Mouse (Mus musculus): ENCODE data around the gene Dgcr8. TPM values are rescaled to one million over a fixed set of nuclear protein-coding genes. Genes with fewer than 3 reads are reported as not detected.

Dgcr8 gene
- polyA plus RNA-seq, 1 experiment from 2014 or later: 40.8 TPM

- Histone ChIP-seq H3K4me3 (replicated peaks; ENCODE audit: low read length) (no peak overlapping the region), H3K27ac (ENCODE audit: low read length) (no peak overlapping the region), H3K4me1 (replicated peaks; ENCODE audit: control insufficient read depth, insufficient read depth, low read length) (peaks cover 20% of the 10 kb centered on the region), H3K9me3 (ENCODE audit: control insufficient read depth, low read length) (no peaks in the 10 kb centered on the region), H3K4me2 (ENCODE audit: low read length) (no peak overlapping the region), H3K9ac (replicated peaks; ENCODE audit: low read depth, low read length) (no peak overlapping the region), H3K36me3 (ENCODE audit: control insufficient read depth, insufficient read depth) (peaks cover 9% of the 10 kb centered on the region; the same call in 1 of the 2 replicates), H3K27me3 (replicated peaks; ENCODE audit: control insufficient read depth, insufficient read depth, low read length) (no peaks in the 10 kb centered on the region)
- ATAC-seq: no peak
- WGBS: 76% methylated on average over 7 of the region's 7 CpGs
These were observed 52.2 kb downstream of the Dgcr8 start for GRCm38 (mm10) chr16:18236676-18237501.

- 4% methylated on average over 19 of the region's 19 CpGs for WGBS
- Histone ChIP-seq H3K4me2 (ENCODE audit: low read length) (peak overlapping the region; percentile 75), H3K27me3 (replicated peaks; ENCODE audit: control insufficient read depth, insufficient read depth, low read length) (no peaks in the 10 kb centered on the region), H3K9me3 (ENCODE audit: control insufficient read depth, low read length) (no peaks in the 10 kb centered on the region), H3K9ac (replicated peaks; ENCODE audit: low read depth, low read length) (peak overlapping the region; percentile 90), H3K4me1 (replicated peaks; ENCODE audit: control insufficient read depth, insufficient read depth, low read length) (peaks cover 25% of the 10 kb centered on the region), H3K27ac (ENCODE audit: low read length) (peak overlapping the region; percentile 87), H3K36me3 (ENCODE audit: control insufficient read depth, insufficient read depth) (peaks cover 7% of the 10 kb centered on the region; the same call in 1 of the 2 replicates), H3K4me3 (replicated peaks; ENCODE audit: low read length) (peak overlapping the region; percentile 86)
- peak; percentile 80 for ATAC-seq
These were observed 53.5 kb downstream of the Dgcr8 start for GRCm38 (mm10) chr16:18235389-18236065.

GRCm38 (mm10) chr16:18234671-18235388 lies 54.2 kb downstream of the Dgcr8 start, which contains the start of gene Zdhhc8:
Gene Zdhhc8 (minus strand): TSS chr16:18235136.
- H3K4me2 ChIP-seq (ENCODE audit: low read length): peak within 1 kb of the TSS; percentile 75
- no peaks in the 10 kb centered on the region for H3K27me3 ChIP-seq (replicated peaks; ENCODE audit: control insufficient read depth, insufficient read depth, low read length)
- ATAC-seq: peak; percentile 88
- H3K9ac ChIP-seq (replicated peaks; ENCODE audit: low read depth, low read length): peak within 1 kb of the TSS; percentile 90
- H3K9me3 ChIP-seq (ENCODE audit: control insufficient read depth, low read length): no peaks in the 10 kb centered on the region
- H3K36me3 ChIP-seq (ENCODE audit: control insufficient read depth, insufficient read depth): peaks cover 7% of the 10 kb centered on the region; the same call in 1 of the 2 replicates
- peak within 1 kb of the TSS; percentile 86 for H3K4me3 ChIP-seq (replicated peaks; ENCODE audit: low read length)
- H3K4me1 ChIP-seq (replicated peaks; ENCODE audit: control insufficient read depth, insufficient read depth, low read length): peaks cover 31% of the 10 kb centered on the region
- under 1% methylated on average over 64 of the region's 79 CpGs for WGBS
- H3K27ac ChIP-seq (ENCODE audit: low read length): peak within 1 kb of the TSS; percentile 87

- Histone ChIP-seq H3K27me3 (replicated peaks; ENCODE audit: control insufficient read depth, insufficient read depth, low read length) (no peaks in the 10 kb centered on the region), H3K9ac (replicated peaks; ENCODE audit: low read depth, low read length) (peak overlapping the region; percentile 90), H3K4me1 (replicated peaks; ENCODE audit: control insufficient read depth, insufficient read depth, low read length) (peaks cover 34% of the 10 kb centered on the region), H3K4me2 (ENCODE audit: low read length) (peak overlapping the region; percentile 75), H3K4me3 (replicated peaks; ENCODE audit: low read length) (peak overlapping the region; percentile 86), H3K9me3 (ENCODE audit: control insufficient read depth, low read length) (no peaks in the 10 kb centered on the region), H3K27ac (ENCODE audit: low read length) (peak overlapping the region; percentile 87; the same call in 1 of the 2 replicates), H3K36me3 (ENCODE audit: control insufficient read depth, insufficient read depth) (peaks cover 3% of the 10 kb centered on the region; the same call in 1 of the 2 replicates)
- 21% methylated on average over 11 of the region's 13 CpGs for WGBS
- peak; percentile 8; the same call in 1 of the 2 replicates for ATAC-seq
These were observed 55.0 kb downstream of the Dgcr8 start for GRCm38 (mm10) chr16:18233919-18234670.

GRCm38 (mm10) chr16:18233451-18233850 lies 55.6 kb downstream of the Dgcr8 start:
- no peak for ATAC-seq
- Histone ChIP-seq H3K4me1 (replicated peaks; ENCODE audit: control insufficient read depth, insufficient read depth, low read length) (peaks cover 34% of the 10 kb centered on the region), H3K36me3 (ENCODE audit: control insufficient read depth, insufficient read depth) (0 out of 2 replicates have a peak, but pooled peaks cover under 1% of the 10 kb centered on the region), H3K4me3 (replicated peaks; ENCODE audit: low read length) (no peak overlapping the region), H3K9ac (replicated peaks; ENCODE audit: low read depth, low read length) (no peak overlapping the region), H3K27ac (ENCODE audit: low read length) (no peak overlapping the region), H3K4me2 (ENCODE audit: low read length) (peak overlapping the region; percentile 75), H3K9me3 (ENCODE audit: control insufficient read depth, low read length) (no peaks in the 10 kb centered on the region), H3K27me3 (replicated peaks; ENCODE audit: control insufficient read depth, insufficient read depth, low read length) (no peaks in the 10 kb centered on the region)
- WGBS: 67% methylated on average over 1 of the region's 1 CpGs

- Histone ChIP-seq H3K4me3 (replicated peaks; ENCODE audit: low read length) (no peak overlapping the region), H3K9me3 (ENCODE audit: control insufficient read depth, low read length) (no peaks in the 10 kb centered on the region), H3K9ac (replicated peaks; ENCODE audit: low read depth, low read length) (no peak overlapping the region), H3K27me3 (replicated peaks; ENCODE audit: control insufficient read depth, insufficient read depth, low read length) (no peaks in the 10 kb centered on the region), H3K27ac (ENCODE audit: low read length) (no peak overlapping the region), H3K4me1 (replicated peaks; ENCODE audit: control insufficient read depth, insufficient read depth, low read length) (peaks cover 34% of the 10 kb centered on the region), H3K4me2 (ENCODE audit: low read length) (no peak overlapping the region), H3K36me3 (ENCODE audit: control insufficient read depth, insufficient read depth) (0 out of 2 replicates have a peak, but pooled peaks cover 7% of the 10 kb centered on the region)
- WGBS: 93% methylated on average over 4 of the region's 4 CpGs
- ATAC-seq: no peak
These were observed 57.6 kb downstream of the Dgcr8 start for GRCm38 (mm10) chr16:18231451-18231850.

GRCm38 (mm10) chr16:18231047-18231446 lies 58.0 kb downstream of the Dgcr8 start:
- Histone ChIP-seq H3K9me3 (ENCODE audit: control insufficient read depth, low read length) (no peaks in the 10 kb centered on the region), H3K27me3 (replicated peaks; ENCODE audit: control insufficient read depth, insufficient read depth, low read length) (no peaks in the 10 kb centered on the region), H3K9ac (replicated peaks; ENCODE audit: low read depth, low read length) (no peak overlapping the region), H3K36me3 (ENCODE audit: control insufficient read depth, insufficient read depth) (peaks cover 7% of the 10 kb centered on the region; the same call in 1 of the 2 replicates), H3K4me1 (replicated peaks; ENCODE audit: control insufficient read depth, insufficient read depth, low read length) (peaks cover 33% of the 10 kb centered on the region), H3K4me3 (replicated peaks; ENCODE audit: low read length) (no peak overlapping the region), H3K27ac (ENCODE audit: low read length) (no peak overlapping the region), H3K4me2 (ENCODE audit: low read length) (no peak overlapping the region)
- 80% methylated on average over 3 of the region's 3 CpGs for WGBS
- no peak for ATAC-seq

GRCm38 (mm10) chr16:18230617-18231016 lies 58.4 kb downstream of the Dgcr8 start:
- Histone ChIP-seq H3K27ac (ENCODE audit: low read length) (no peak overlapping the region), H3K4me2 (ENCODE audit: low read length) (no peak overlapping the region), H3K9me3 (ENCODE audit: control insufficient read depth, low read length) (no peaks in the 10 kb centered on the region), H3K9ac (replicated peaks; ENCODE audit: low read depth, low read length) (no peak overlapping the region), H3K4me3 (replicated peaks; ENCODE audit: low read length) (no peak overlapping the region), H3K27me3 (replicated peaks; ENCODE audit: control insufficient read depth, insufficient read depth, low read length) (no peaks in the 10 kb centered on the region), H3K36me3 (ENCODE audit: control insufficient read depth, insufficient read depth) (peaks cover 12% of the 10 kb centered on the region), H3K4me1 (replicated peaks; ENCODE audit: control insufficient read depth, insufficient read depth, low read length) (peaks cover 28% of the 10 kb centered on the region)
- 90% methylated on average over 6 of the region's 6 CpGs for whole genome bisulfite sequencing
- ATAC-seq: no peak
